ENCODE assay signal across 8 mouse cellular contexts in the genomic region with DNA sequence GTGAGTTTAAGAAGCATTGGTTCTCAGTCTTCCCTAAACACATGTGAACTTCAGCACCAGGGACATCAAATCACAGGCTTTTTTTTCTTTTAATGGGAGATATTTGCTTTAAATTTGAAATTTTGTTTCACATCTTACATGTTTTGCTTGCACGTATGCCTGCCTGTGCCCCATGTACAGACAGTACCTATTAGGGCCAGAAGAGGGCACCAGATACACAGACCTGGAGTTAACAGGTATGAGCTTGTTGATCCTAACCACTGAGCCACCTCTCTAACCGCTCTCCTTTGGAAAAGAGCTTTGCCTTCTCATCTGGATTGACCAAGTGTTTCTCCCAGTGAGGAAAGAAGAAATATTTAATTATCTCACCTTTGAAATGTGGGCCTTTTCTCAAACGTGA. TPM values are rescaled to one million over a fixed set of nuclear protein-coding genes. Genes with fewer than 3 reads are reported as not detected.
A peak's percentile ranks its signal among the peaks of the same experiment; 100 is the strongest.
DNase-seq lines count a peak whose midpoint lies in the region; ATAC-seq lines count a peak whose summit lies in the region.

No protein-coding gene starts in this region.

- DNase-seq in adrenal gland, adult (ENCODE audit: inconsistent age in 2 of 2, low spot score in 1 of 2), result peak; percentile 46 to 84
- DNase-seq in adrenal gland, postnatal 4 days (ENCODE audit: low spot score in 2 of 2), result no peak
- peak; percentile 35 for DNase-seq in liver
- DNase-seq in adrenal gland, postnatal 10 days, result peak; percentile 73
- DNase-seq in fibroblast of lung, adult 2 months (ENCODE audit: low read depth), result peak; percentile 71
- DNase-seq in lung, adult 18-20 months, result peak; percentile 57 to 73
- peak; percentile 38 to 46 for DNase-seq in thymus, postnatal 36 days

- no peaks in the 10 kb centered on the region for H3K9me3 ChIP-seq in liver, embryonic 12.5 days (replicated peaks)

- H3K27ac ChIP-seq in liver, embryonic 12.5 days, result no peak overlapping the region

- H3K4me1 ChIP-seq in liver, embryonic 12.5 days, result no peaks in the 10 kb centered on the region

- peaks cover 18% of the 10 kb centered on the region for H3K27me3 ChIP-seq in liver, embryonic 12.5 days (replicated peaks)

- H3K4me2 ChIP-seq in liver, embryonic 12.5 days, result no peak overlapping the region

- H3K36me3 ChIP-seq in liver, embryonic 12.5 days, result no peaks in the 10 kb centered on the region

- ATAC-seq in liver, embryonic 12.5 days, result no peak

- no peak overlapping the region for H3K4me3 ChIP-seq in liver, embryonic 12.5 days

- 50% methylated on average over 3 of the region's 3 CpGs for WGBS in liver, embryonic 12.5 days (ENCODE audit: insufficient replicate concordance)

- H3K9ac ChIP-seq in liver, embryonic 12.5 days, result no peak overlapping the region

RNA-seq across cellular contexts. Expression of a gene that starts 5.5 kb away (rescaled TPM):
- total RNA-seq in adrenal gland, postnatal 4 days (2021), result 1 to 10 TPM; 3.8 to 4.1 TPM
- polyA plus RNA-seq in liver, embryonic 12.5 days (2016; fragmentation: Nextera tagmentation; extraction: Ambion mirVana), result 0.05 and 0.25 TPM in 2 replicates
- 1 to 10 TPM; 2.3 to 2.6 TPM for total RNA-seq in adrenal gland, postnatal 10 days (2021)

RNA-seq across cellular contexts. Expression of a gene that starts 30.3 kb away (rescaled TPM):
- 10 to 100 TPM; 38.0 to 39.5 TPM for total RNA-seq in adrenal gland, postnatal 4 days (2021)
- polyA plus RNA-seq in liver, embryonic 12.5 days (2016; fragmentation: Nextera tagmentation; extraction: Ambion mirVana), result 1.7 and 2.0 TPM in 2 replicates
- 10 to 100 TPM; 19.6 to 25.1 TPM for total RNA-seq in adrenal gland, postnatal 10 days (2021)

Comparison
In these comparisons a context has a peak if more than half of its experiments do, and no peak if none do; other contexts are left out.
1. DNase-seq: peak in adrenal gland, adult (2 of 2), liver (single experiment), adrenal gland, postnatal 10 days (single experiment), fibroblast of lung, adult 2 months (single experiment), lung, adult 18-20 months (2 of 2) and thymus, postnatal 36 days (2 of 2); none in adrenal gland, postnatal 4 days (0 of 2).